Comparison of ENCODE assay signal across 13 mouse cellular contexts in the genomic region with DNA sequence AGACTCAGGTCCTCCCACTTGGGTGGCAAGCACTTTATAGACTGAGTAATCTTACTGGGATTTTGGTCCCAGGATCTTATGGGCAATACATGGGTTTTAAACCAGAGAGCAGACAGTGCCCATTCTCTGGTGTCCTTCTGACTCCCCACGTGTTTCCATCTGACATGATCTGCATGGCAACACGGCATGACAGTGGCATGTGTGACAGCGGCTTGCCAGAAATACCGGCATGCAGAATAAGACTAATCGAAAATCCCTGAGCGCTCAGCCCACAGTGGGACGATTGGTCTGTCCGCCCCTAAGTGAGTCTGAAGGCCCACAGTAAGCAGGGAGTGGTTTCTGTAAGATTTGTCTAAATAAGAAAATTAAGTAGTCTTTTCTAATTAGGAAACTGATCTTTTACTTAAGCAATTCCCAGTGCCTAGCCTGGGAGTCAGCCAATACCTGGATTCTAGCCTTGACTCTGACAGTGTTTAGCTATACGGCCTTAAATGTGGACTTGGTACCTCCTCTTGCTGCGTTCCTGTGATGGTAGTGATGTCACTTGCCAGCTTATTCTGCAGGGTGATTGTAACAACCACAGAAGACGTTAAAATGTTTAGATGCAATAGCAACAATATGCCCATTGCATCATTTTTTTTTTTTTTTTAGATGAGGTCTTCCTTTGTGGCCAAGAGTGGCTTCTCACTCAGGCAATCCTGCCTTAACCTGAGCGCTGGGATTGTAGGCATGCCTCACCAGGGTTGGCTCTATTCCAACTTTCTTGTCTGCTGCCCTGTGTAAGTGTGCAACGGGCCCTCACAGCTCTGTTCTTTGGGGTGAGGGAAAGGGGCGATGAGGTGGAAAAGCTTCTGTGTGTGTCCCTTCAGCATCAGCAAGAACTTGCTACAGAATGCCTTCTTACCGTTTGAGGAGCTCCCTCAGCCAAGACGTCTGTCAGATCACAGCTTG.
A peak's percentile ranks its signal among the peaks of the same experiment; 100 is the strongest.
DNase-seq lines count a peak whose midpoint lies in the region; ATAC-seq and TF ChIP-seq lines count a peak whose summit lies in the region.
"Had no signal": no experiment of that assay in that cellular context is flagged by ENCODE, and none has a peak within 500 bp of the region (broad histone marks: within the 10 kb centered on the region; RNA-seq: fewer than 3 reads in every experiment).

No protein-coding gene starts in this region.

- H3K9me3 ChIP-seq in heart, embryonic 12.5 days (replicated peaks) = no peaks in the 10 kb centered on the region
- H3K9me3 ChIP-seq in embryonic facial prominence, embryonic 12.5 days = no peaks in the 10 kb centered on the region
- H3K9me3 ChIP-seq: liver, embryonic 15.5 days had no signal

- H3K36me3 ChIP-seq in heart, embryonic 12.5 days = no peaks in the 10 kb centered on the region
- no peaks in the 10 kb centered on the region for H3K36me3 ChIP-seq in embryonic facial prominence, embryonic 12.5 days
- H3K36me3 ChIP-seq: liver, embryonic 15.5 days had no signal

- H3K4me1 ChIP-seq in heart, embryonic 12.5 days (replicated peaks) = peaks cover 40% of the 10 kb centered on the region
- H3K4me1 ChIP-seq in embryonic facial prominence, embryonic 12.5 days = peaks cover 17% of the 10 kb centered on the region

- intact Hi-C loops in gastrocnemius, adult 2 months (cut with DNase I) = no loop called here

- TF ChIP-seq CTCF in gastrocnemius, adult 2 months (IDR thresholded peaks at IDR 0.05) = no peak

- 0 out of 2 replicates have a peak, but pooled peaks cover 3% of the 10 kb centered on the region for H3K27me3 ChIP-seq in heart, embryonic 12.5 days (replicated peaks)
- no peaks in the 10 kb centered on the region for H3K27me3 ChIP-seq in embryonic facial prominence, embryonic 12.5 days
- H3K27me3 ChIP-seq: liver, embryonic 15.5 days had no signal

- ATAC-seq in heart, embryonic 12.5 days (ENCODE audit: insufficient number of reproducible peaks, low FRiP score) = no peak
- 0 out of 2 replicates have a peak, but pooled peaks have one; percentile 45 for ATAC-seq in embryonic facial prominence, embryonic 12.5 days (ENCODE audit: insufficient number of reproducible peaks, insufficient read depth, low FRiP score, low TSS enrichment)
- ATAC-seq: CD4-positive, CD25-positive, alpha-beta regulatory T cell, adult 4 months had no signal

- H3K4me2 ChIP-seq in heart, embryonic 12.5 days = peak overlapping the region; percentile 16; the same call in 1 of the 2 replicates
- no peak overlapping the region for H3K4me2 ChIP-seq in embryonic facial prominence, embryonic 12.5 days (replicated peaks)
- H3K4me2 ChIP-seq: liver, embryonic 15.5 days had no signal

- DNase-seq in heart, adult 11 months = no peak
- peak; percentile 34 for DNase-seq in kidney, postnatal 10 days
- DNase-seq in kidney, adult 9 months = no peak
- DNase-seq in NIH3T3 (ENCODE audit: low read depth) = peak; percentile 16
- no peak for DNase-seq in gastrocnemius, adult 2 months
- DNase-seq in frontal cortex, postnatal 14 days (ENCODE audit: low spot score in 2 of 2) = no peak
- DNase-seq: adrenal gland, adult 2 months; gastrocnemius, postnatal 36 days; thymus, adult 2 months had no signal

- H3K9ac ChIP-seq in heart, embryonic 12.5 days = no peak overlapping the region
- no peak overlapping the region for H3K9ac ChIP-seq in embryonic facial prominence, embryonic 12.5 days
- H3K9ac ChIP-seq: liver, embryonic 15.5 days had no signal

- H3K27ac ChIP-seq in heart, embryonic 12.5 days (ENCODE audit: poor library complexity, severe bottlenecking) = no peak overlapping the region
- no peak overlapping the region for H3K27ac ChIP-seq in embryonic facial prominence, embryonic 12.5 days
- no peak overlapping the region for H3K27ac ChIP-seq in gastrocnemius, adult 2 months
- H3K27ac ChIP-seq: liver, embryonic 15.5 days had no signal

- no peak overlapping the region for H3K4me3 ChIP-seq in heart, embryonic 12.5 days
- H3K4me3 ChIP-seq in embryonic facial prominence, embryonic 12.5 days = no peak overlapping the region
- H3K4me3 ChIP-seq in gastrocnemius, adult 2 months = no peak overlapping the region
- H3K4me3 ChIP-seq: liver, embryonic 15.5 days had no signal

- WGBS in heart, embryonic 12.5 days = 66% methylated on average over 16 of the region's 16 CpGs
- WGBS in embryonic facial prominence, embryonic 12.5 days = 69% methylated on average over 16 of the region's 16 CpGs

Comparison
In these comparisons a context has a peak if more than half of its experiments do, and no peak if none do; other contexts are left out.
1. DNase-seq: peak in kidney, postnatal 10 days (single experiment) and NIH3T3 (single experiment); none in heart, adult 11 months (single experiment), kidney, adult 9 months (single experiment), gastrocnemius, adult 2 months (single experiment) and frontal cortex, postnatal 14 days (0 of 2).